Mouse (Mus musculus) erythroblast, embryonic 14.5 days (primary cell): ENCODE measurements around the gene Tbpl1.

Source experiments
- GATA1 ChIP-seq: IDR thresholded peaks from 2 replicates; pipeline ENCODE4 v1.6.1; 2012; ENCODE audit warnings: low read length, inconsistent platforms, mixed read lengths
- TAL1 ChIP-seq: IDR thresholded peaks from 3 replicates; pipeline ENCODE4 v1.6.1; 2012; ENCODE audit warnings: low read length, inconsistent platforms, mixed read lengths

DNA sequence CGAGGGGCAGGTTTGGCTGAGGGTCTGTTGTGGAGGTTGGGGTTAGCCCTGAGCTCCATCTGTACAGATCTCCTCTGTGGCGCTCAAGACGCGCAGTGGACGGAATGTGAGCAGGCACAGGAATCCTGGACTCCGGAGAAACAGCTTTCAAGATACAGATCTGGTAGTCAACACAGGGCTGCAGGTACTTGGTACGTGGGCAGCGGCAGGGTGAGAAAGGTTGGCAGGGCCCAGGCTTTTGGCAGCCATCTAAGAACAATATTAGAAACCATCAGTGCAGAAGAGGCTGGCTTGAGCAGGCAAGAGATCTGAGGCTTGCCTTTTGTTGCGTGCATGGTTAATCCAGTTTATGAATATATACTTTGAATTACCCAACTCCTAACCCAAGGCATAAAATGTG lies 35.5 kb downstream of the Tbpl1 start:
- TF ChIP-seq GATA1 (no peak), TAL1 (no peak)
